Mouse (Mus musculus) hindbrain, embryonic 12.5 days (tissue): ENCODE measurements around the gene Gm13128. TPM values are rescaled to one million over a fixed set of nuclear protein-coding genes. Genes with fewer than 3 reads are reported as not detected.
"Not testable (repeated sequence)": the region's sequence is repeated elsewhere in the genome, so short reads cannot be mapped to it uniquely, and the experiment has no call there.

Experiments used
- ATAC-seq: fragments of 200-750 bp; cut with Nextera tagmentation; 2 replicates; pipeline ENCODE4 v1.8.0; 2017; ENCODE audit warnings: moderate TSS enrichment; ENCODE audit not compliant: low FRiP score
- H3K27ac ChIP-seq: fragments of 300-500 bp; sonication (generic); 2 replicates; pipeline ENCODE4 v1.5.1; 2016; ENCODE audit warnings: mild to moderate bottlenecking
- H3K27me3 ChIP-seq: fragments of 300-500 bp; sonication (generic); 2 replicates; pipeline ENCODE4 v1.6.1; 2016; ENCODE audit warnings: mild to moderate bottlenecking
- H3K36me3 ChIP-seq: fragments of 300-500 bp; sonication (generic); 2 replicates; pipeline ENCODE4 v1.6.1; 2016; ENCODE audit warnings: mild to moderate bottlenecking
- H3K4me1 ChIP-seq: fragments of 300-500 bp; sonication (generic); 2 replicates; pipeline ENCODE4 v1.6.1; 2016
- H3K4me2 ChIP-seq: fragments of 300-500 bp; sonication (generic); replicated peaks from 2 replicates; pipeline ENCODE4 v1.6.1; 2016; ENCODE audit warnings: mild to moderate bottlenecking
- H3K4me3 ChIP-seq: fragments of 300-500 bp; sonication (generic); 2 replicates; pipeline ENCODE4 v1.5.1; 2016; ENCODE audit warnings: mild to moderate bottlenecking
- H3K9ac ChIP-seq: fragments of 300-500 bp; sonication (generic); 2 replicates; pipeline ENCODE4 v1.6.1; 2016; ENCODE audit warnings: mild to moderate bottlenecking, moderate library complexity
- H3K9me3 ChIP-seq: fragments of 300-500 bp; sonication (generic); replicated peaks from 2 replicates; pipeline ENCODE4 v1.6.1; 2016; ENCODE audit warnings: mild to moderate bottlenecking
- WGBS: fragments of 180-500 bp; shearing (Covaris S2); methylation state at CpG from one replicate; pipeline ENCODE4 v1.1.7; 2016; 5-methylcytosine and 5-hydroxymethylcytosine counted together
- polyA plus RNA-seq: library from polyadenylated mRNA; unstranded; fragments of >200 nt; fragmentation: Nextera tagmentation; extraction: Ambion mirVana; gene quantifications from 2 replicates; pipeline ENCODE4 v1.2.1, GENCODE M21; 2016

The Gm13128 gene
- polyA plus RNA-seq: not detected in 2 replicates

- not testable (repeated sequence) for H3K27me3 ChIP-seq, H3K9me3 ChIP-seq, ATAC-seq, H3K27ac ChIP-seq, H3K36me3 ChIP-seq, H3K4me3 ChIP-seq, H3K9ac ChIP-seq, H3K4me2 ChIP-seq, H3K4me1 ChIP-seq
- WGBS: 62% methylated on average over 4 of the region's 4 CpGs
These were observed at the start of gene Gm13128 for GRCm38 (mm10) chr4:144329949-144330348. Gene Gm13128 (plus strand): TSS chr4:144330249.

- not testable (repeated sequence) for H3K36me3 ChIP-seq, ATAC-seq, H3K27me3 ChIP-seq, H3K4me3 ChIP-seq, H3K9ac ChIP-seq, H3K4me1 ChIP-seq, H3K4me2 ChIP-seq, H3K27ac ChIP-seq
- 83% methylated on average over 1 of the region's 1 CpGs for WGBS
- peaks cover 14% of the 10 kb centered on the region; the same call in 1 of the 2 replicates for H3K9me3 ChIP-seq
These were observed 49.7 kb upstream of the Gm13128 start, which contains the start of gene Pramel5 for GRCm38 (mm10) chr4:144280388-144280787. Gene Pramel5 (minus strand): TSS chr4:144280488.

- H3K4me1 ChIP-seq, H3K36me3 ChIP-seq: not testable (repeated sequence)
- WGBS: 63% methylated on average over 1 of the region's 1 CpGs
These were observed 30.6 kb upstream of the Gm13128 start for GRCm38 (mm10) chr4:144299414-144299813.

GRCm38 (mm10) chr4:144312666-144313460 lies 17.2 kb upstream of the Gm13128 start:
- not testable (repeated sequence) for H3K9ac ChIP-seq, H3K4me3 ChIP-seq, H3K36me3 ChIP-seq, H3K9me3 ChIP-seq, H3K4me2 ChIP-seq, ATAC-seq, H3K27me3 ChIP-seq, H3K4me1 ChIP-seq, H3K27ac ChIP-seq
- 90% methylated on average over 2 of the region's 2 CpGs for WGBS

More at GRCm38 (mm10) chr4:144299414-144299813, 30.6 kb upstream of the Gm13128 start:
- not testable (repeated sequence) for H3K27me3 ChIP-seq, H3K27ac ChIP-seq, ATAC-seq, H3K9ac ChIP-seq, H3K4me3 ChIP-seq, H3K4me2 ChIP-seq, H3K9me3 ChIP-seq

- ATAC-seq, H3K9ac ChIP-seq: not testable (repeated sequence)
- 62% methylated on average over 3 of the region's 3 CpGs for WGBS
These were observed 5.8 kb downstream of the Gm13128 start for GRCm38 (mm10) chr4:144335856-144336255.

DNA sequence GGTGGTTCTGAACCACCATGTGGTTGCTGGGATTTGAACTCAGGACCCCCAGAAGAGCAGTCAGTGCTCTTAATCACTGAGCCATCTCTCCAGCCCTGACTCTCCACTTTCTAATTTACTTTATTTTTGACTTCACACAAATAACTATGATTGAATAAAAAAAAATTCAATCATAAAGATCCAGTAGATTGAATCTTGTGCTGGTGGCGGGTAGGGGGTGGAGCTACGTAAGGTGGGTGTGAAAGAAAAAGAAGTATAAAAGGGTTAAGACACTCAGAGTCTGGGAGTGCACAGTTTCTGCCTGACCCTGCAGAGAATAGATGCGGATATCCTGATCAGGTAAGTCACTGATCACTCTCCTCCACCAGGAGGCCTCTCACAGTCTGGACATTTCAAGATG lies 27.6 kb downstream of the Gm13128 start, which contains the start of gene Gm13119:
Gene Gm13119, plus strand, starts transcription at position 301 of the 400 bp plus-strand sequence.
- H3K27ac ChIP-seq, H3K9ac ChIP-seq, H3K36me3 ChIP-seq, ATAC-seq, H3K9me3 ChIP-seq, H3K4me1 ChIP-seq, H3K4me3 ChIP-seq, H3K4me2 ChIP-seq, H3K27me3 ChIP-seq: not testable (repeated sequence)
- WGBS: 90% methylated on average over 3 of the region's 3 CpGs

More at GRCm38 (mm10) chr4:144335856-144336255, 5.8 kb downstream of the Gm13128 start:
- H3K4me1 ChIP-seq, H3K9me3 ChIP-seq, H3K36me3 ChIP-seq, H3K27me3 ChIP-seq, H3K4me3 ChIP-seq, H3K27ac ChIP-seq, H3K4me2 ChIP-seq: not testable (repeated sequence)

GRCm38 (mm10) chr4:144377911-144378310 lies 47.9 kb downstream of the Gm13128 start, which contains the start of gene Pramef20:
Gene Pramef20 (minus strand): TSS chr4:144377933.
- H3K9me3 ChIP-seq: peaks cover 28% of the 10 kb centered on the region
- 53% methylated on average over 2 of the region's 2 CpGs for WGBS
- no peak within 1 kb of the TSS for H3K9ac ChIP-seq
- ATAC-seq: no peak
- H3K27me3 ChIP-seq: no peaks in the 10 kb centered on the region
- no peak within 1 kb of the TSS for H3K4me3 ChIP-seq
- H3K4me2 ChIP-seq: no peak within 1 kb of the TSS
- H3K27ac ChIP-seq: no peak within 1 kb of the TSS
- no peaks in the 10 kb centered on the region for H3K36me3 ChIP-seq
- no peaks in the 10 kb centered on the region for H3K4me1 ChIP-seq

Other genes starting within 250 kb of the Gm13128 start
- not detected in 2 replicates for gene Gm13102, start 223.8 kb upstream of the Gm13128 start, polyA plus RNA-seq
- gene Oog3, start 167.6 kb upstream of the Gm13128 start, polyA plus RNA-seq: not detected in 2 replicates
- not detected in 2 replicates for gene Oog2, start 139.5 kb upstream of the Gm13128 start, polyA plus RNA-seq
- not detected in 2 replicates for gene C87977, start 116.9 kb upstream of the Gm13128 start, polyA plus RNA-seq
- gene Pramel5, start 49.8 kb upstream of the Gm13128 start, polyA plus RNA-seq: not detected in 2 replicates
- not detected in 2 replicates for gene Gm13119, start 27.7 kb downstream of the Gm13128 start, polyA plus RNA-seq
- gene Pramef20, start 47.7 kb downstream of the Gm13128 start, polyA plus RNA-seq: not detected in 2 replicates
- gene Pramef12, start 78.2 kb downstream of the Gm13128 start, polyA plus RNA-seq: 0.14 TPM in 1 of 2 replicates, not detected in the other
- 0.22 and 0.33 TPM in 2 replicates for gene 1700012P22Rik, start 108.5 kb downstream of the Gm13128 start, polyA plus RNA-seq
- gene Gm9944, start 123.1 kb downstream of the Gm13128 start, polyA plus RNA-seq: not detected in 2 replicates
- gene Aadacl3, start 133.5 kb downstream of the Gm13128 start, polyA plus RNA-seq: not detected in 2 replicates
- not detected in 2 replicates for gene 9430007A20Rik, start 189.6 kb downstream of the Gm13128 start, polyA plus RNA-seq
- not detected in 2 replicates for gene Gm13124, start 234.9 kb downstream of the Gm13128 start, polyA plus RNA-seq